Mouse (Mus musculus): ENCODE measurements around the gene Gm10260.

Gm10260 gene

DNA sequence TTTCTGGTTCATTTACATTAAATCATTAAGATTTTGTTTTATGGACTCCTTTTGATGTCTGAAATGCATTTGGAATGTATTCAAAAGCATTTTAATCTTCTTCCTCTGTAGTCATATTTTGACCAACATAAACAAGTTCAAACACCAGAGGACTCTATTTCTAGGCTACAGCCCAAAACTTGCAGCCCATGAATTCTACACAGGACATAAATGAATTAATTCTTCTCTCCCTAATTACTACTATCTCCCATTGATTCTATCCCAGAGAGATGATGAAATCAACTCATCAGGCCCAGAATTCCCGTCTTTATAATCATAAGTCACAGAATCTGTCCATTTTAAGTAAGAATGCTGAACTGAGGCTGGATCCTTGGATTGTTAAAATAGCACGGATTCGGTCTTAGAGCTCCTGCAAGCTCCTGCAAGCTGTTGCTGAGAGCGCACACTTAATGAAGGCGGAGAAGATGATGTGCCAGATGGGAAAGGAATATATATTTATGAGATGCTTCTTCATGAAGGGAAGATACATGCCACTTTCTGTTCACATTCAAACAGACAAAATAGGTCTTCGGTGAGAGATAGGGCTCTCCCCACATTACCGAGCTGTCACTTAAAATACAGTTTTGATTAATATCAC is 7.7 kb upstream of the Gm10260 start:
- no peak for DNase-seq

- peak; percentile 63 for DNase-seq
Observed at GRCm38 (mm10) chr13:97766600-97766999, 6.2 kb upstream of the Gm10260 start.

DNA sequence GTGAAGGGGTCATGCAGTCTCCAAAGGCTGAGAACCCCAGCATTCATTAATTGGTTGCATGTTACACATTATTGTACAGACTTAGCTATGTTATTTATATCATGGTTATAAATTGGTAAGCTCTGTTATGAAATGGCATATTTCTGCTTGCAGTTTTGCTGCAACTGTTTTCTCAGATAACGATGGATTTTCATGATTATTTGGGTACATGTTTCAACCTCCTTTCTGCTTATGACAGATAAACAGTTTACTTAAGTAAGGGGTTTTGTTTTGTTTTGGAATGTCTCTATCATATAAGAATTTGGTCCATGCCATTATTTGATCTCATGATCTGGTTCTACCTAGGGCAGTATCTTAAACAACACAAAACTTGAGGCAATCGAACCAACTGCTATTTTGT is 5.5 kb upstream of the Gm10260 start:
- no peak for DNase-seq

GRCm38 (mm10) chr13:97764067-97764466 is 3.6 kb upstream of the Gm10260 start:
- DNase-seq, result no peak

DNA sequence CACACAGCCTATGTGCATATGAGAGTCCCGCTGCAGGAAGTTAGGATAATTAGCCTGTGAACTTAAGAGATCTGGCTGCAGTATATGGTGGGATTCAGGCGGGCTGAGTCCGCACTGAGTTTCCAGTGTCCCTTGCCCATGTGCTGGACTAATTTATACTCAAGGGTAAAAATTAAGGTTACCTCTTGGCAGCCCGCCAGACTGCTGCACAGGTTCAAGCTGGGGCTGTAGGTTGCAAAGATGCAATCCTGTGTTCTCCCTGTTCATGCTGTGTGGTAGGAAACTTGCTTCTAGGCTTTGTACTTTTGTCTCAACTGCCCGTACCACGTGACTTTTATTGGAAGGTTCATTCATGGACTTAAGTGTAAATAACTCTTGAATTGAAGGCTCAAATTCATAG is 3.0 kb upstream of the Gm10260 start:
- no peak for DNase-seq

GRCm38 (mm10) chr13:97762121-97762520 is 1.7 kb upstream of the Gm10260 start:
- DNase-seq, result no peak

- DNase-seq, result no peak
Observed at GRCm38 (mm10) chr13:97757033-97757432, 3.4 kb downstream of the Gm10260 start.

DNA sequence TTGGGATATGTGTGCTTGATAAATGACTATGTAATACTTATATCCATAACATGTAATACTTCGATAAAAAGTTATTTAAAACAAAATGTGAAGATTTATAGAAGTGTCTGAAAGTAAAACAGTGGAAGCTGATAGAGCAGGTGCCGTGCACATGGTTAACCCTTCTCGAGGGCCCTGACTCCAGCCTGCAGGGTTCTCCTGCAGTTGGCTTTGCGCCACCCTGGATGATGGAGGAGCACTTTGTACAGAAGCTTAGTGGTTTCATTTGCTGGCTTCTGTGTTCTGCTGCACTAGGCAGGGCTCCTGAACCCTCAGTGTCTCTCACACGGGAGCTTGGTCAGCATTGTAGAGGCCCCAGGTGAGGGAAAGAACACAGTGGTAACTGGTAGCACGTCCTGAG is 4.3 kb downstream of the Gm10260 start:
- DNase-seq, result no peak

GRCm38 (mm10) chr13:97750851-97751381 is 9.5 kb downstream of the Gm10260 start:
- DNase-seq, result no peak

DNA sequence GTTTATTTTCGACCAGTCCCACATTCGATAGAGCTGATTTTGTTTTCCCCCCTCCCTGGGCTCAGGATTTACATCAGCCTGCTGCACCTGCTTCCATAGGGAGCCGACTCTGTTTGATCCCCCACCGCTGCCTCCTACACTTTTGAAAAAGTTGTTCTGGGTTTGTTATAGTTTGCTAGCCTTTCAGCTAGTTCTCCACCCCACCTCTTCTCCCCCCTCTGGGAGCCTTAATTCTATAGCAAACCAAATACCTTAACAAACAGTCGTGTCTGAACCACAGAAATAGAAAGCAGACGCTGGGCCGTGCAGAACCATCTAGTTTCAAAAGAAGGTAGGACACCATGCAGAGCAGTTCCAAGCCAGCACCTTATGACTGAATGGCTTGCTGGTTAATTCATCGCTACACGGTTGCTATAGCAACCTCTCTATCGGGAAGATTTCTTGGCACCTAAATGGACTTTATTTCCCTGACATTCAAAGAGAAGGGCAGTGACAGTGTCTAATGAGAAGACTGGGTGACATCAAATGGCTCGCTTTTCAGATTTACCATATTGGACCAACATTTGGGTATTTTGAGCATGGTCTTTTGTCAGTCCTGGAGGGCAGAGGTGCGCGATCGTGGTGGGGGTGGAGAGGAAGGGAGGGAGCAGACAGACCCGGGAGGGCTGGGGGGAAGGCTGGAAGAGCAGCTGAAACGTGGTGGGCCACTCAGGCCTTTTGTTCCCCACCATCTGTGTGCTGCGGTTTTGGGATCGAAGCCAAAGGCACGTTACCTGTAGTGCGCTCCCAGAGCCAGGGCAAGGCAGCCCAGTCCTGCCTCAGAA is 13.2 kb downstream of the Gm10260 start:
- DNase-seq, result no peak

GRCm38 (mm10) chr13:97744669-97745068 is 15.8 kb downstream of the Gm10260 start:
- no peak for DNase-seq

- no peak for DNase-seq
Observed at GRCm38 (mm10) chr13:97744036-97744435, 16.4 kb downstream of the Gm10260 start.

- peak; percentile 81 for DNase-seq
Observed at GRCm38 (mm10) chr13:97743229-97743988, 17.0 kb downstream of the Gm10260 start.

DNA sequence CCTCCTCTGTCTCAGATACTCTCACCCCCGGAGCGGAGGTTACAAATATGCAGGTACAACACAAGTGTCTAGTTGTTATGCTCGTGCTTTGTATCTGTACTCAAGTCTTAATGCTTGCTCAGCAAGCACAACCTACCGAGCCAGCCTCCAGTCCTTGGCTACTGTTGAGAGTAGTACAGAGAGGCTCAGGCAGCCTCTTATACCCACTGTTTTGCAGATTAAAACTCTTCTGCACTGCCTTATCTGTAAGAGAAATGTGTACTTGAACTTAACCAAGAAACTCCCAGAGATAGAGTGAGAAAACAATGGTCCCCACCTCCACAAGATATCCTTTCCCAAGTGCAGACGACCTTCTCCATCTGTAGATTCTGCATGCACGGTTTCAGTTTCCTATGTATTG is 24.5 kb downstream of the Gm10260 start:
- no peak for DNase-seq

GRCm38 (mm10) chr13:97734760-97735159 is 25.7 kb downstream of the Gm10260 start:
- DNase-seq, result no peak

DNA sequence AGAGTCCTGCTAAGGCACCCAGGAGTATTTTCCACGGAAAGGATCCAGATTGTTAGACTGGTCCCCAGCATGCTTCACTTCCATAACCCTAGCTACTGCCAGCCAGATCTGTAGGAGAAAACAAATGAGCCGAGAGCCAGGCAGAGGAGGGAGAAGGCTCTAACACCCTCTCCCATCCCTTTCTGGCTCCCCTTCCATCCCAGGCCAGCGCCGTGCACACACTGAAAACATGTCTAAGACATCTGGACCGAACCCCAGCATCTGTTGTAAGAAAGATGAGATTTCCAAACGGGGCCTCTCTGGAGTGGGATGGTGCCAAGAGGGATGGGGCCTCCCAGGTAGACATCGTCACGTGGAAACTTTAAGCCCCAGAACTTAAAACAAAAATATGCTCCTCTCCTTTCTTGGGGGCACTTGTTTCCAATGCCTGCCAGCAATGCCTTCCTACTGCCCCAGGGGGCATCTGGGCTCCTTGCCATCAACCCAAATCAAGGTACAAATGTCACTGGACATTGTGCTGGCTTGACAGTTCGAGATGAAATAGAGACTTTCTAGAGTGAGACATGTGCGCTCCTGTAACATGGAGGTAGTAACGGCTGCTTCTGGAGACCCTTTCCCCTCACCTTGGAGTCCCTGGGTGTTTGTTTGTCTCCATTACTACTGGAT is 35.1 kb downstream of the Gm10260 start:
- no peak for DNase-seq

DNA sequence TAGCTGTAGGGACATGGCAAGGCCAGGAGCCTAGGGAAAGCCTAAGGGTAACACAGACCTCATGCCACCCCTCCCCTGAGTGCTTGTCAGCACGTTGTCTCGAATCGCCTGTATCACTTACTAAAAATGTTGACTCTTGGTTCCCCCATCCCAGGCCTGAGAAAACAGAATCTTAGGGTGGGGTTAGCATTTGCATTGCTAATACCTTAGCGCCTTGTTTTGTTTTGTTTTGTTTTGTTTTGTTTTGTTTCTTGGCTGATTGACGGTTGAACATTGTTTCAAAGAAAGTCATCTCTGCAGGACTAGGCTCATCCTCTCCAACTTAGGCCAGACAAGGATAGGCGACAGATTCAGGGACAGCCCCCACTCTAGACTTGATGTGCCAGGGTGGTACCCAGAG is 35.9 kb downstream of the Gm10260 start:
- DNase-seq, result no peak

- no peak for DNase-seq
Observed at GRCm38 (mm10) chr13:97712506-97713275, 47.7 kb downstream of the Gm10260 start.

GRCm38 (mm10) chr13:97711510-97711909 is 48.9 kb downstream of the Gm10260 start:
- no peak for DNase-seq

Measured in liver (tissue).